ENCODE assay signal across 22 mouse cellular contexts in genomic region chr4:5071243-5071642, GRCm38 (mm10).
DNase-seq lines count a peak whose midpoint lies in the region; ATAC-seq and TF ChIP-seq lines count a peak whose summit lies in the region.
"Had no signal": no experiment of that assay in that cellular context is flagged by ENCODE, and none has a peak within 500 bp of the region (broad histone marks: within the 10 kb centered on the region; RNA-seq: fewer than 3 reads in every experiment).

No protein-coding gene starts in this region.

- H3K9ac ChIP-seq in forebrain, embryonic 15.5 days (replicated peaks), result no peak overlapping the region
- no peak overlapping the region for H3K9ac ChIP-seq in forebrain, embryonic 12.5 days
- H3K9ac ChIP-seq in hindbrain, postnatal 0 days (replicated peaks; ENCODE audit: low read length), result no peak overlapping the region
- H3K9ac ChIP-seq in hindbrain, embryonic 11.5 days (ENCODE audit: low read depth, low read length), result no peak overlapping the region
- no peak overlapping the region for H3K9ac ChIP-seq in neural tube, embryonic 15.5 days (replicated peaks)
- H3K9ac ChIP-seq: embryonic facial prominence, embryonic 12.5 days had no signal

- WGBS in forebrain, embryonic 15.5 days, result 56% methylated on average over 4 of the region's 4 CpGs
- WGBS in forebrain, embryonic 12.5 days, result 83% methylated on average over 4 of the region's 4 CpGs
- 54% methylated on average over 4 of the region's 4 CpGs for WGBS in hindbrain, postnatal 0 days
- WGBS in hindbrain, embryonic 11.5 days, result 88% methylated on average over 4 of the region's 4 CpGs
- 85% methylated on average over 4 of the region's 4 CpGs for WGBS in neural tube, embryonic 15.5 days

- H3K27ac ChIP-seq in forebrain, embryonic 15.5 days (replicated peaks), result no peak overlapping the region
- H3K27ac ChIP-seq in forebrain, embryonic 12.5 days, result no peak overlapping the region
- no peak overlapping the region for H3K27ac ChIP-seq in hindbrain, postnatal 0 days
- no peak overlapping the region for H3K27ac ChIP-seq in hindbrain, embryonic 11.5 days (ENCODE audit: low read depth, low read length)
- no peak overlapping the region for H3K27ac ChIP-seq in neural tube, embryonic 15.5 days (replicated peaks)
- H3K27ac ChIP-seq: embryonic facial prominence, embryonic 12.5 days; heart, embryonic 10.5 days had no signal

- H3K4me2 ChIP-seq in forebrain, embryonic 15.5 days (replicated peaks), result no peak overlapping the region
- no peak overlapping the region for H3K4me2 ChIP-seq in forebrain, embryonic 12.5 days
- no peak overlapping the region for H3K4me2 ChIP-seq in hindbrain, postnatal 0 days (ENCODE audit: low read depth, low read length)
- no peak overlapping the region for H3K4me2 ChIP-seq in hindbrain, embryonic 11.5 days (replicated peaks; ENCODE audit: low read depth, low read length)
- H3K4me2 ChIP-seq in neural tube, embryonic 15.5 days, result no peak overlapping the region
- H3K4me2 ChIP-seq: embryonic facial prominence, embryonic 12.5 days had no signal

- DNase-seq in cerebellum, postnatal 10 days, result peak; percentile 53 to 63
- DNase-seq in hindbrain, postnatal 0 days (ENCODE audit: low spot score), result peak; percentile 21
- no peak for DNase-seq in hindbrain, embryonic 11.5 days (ENCODE audit: low spot score)
- peak; percentile 43 for DNase-seq in brain, embryonic 14.5 days (ENCODE audit: low read depth)
- DNase-seq: adrenal gland, adult 8-10 months; B cell, adult 2 months; cerebellum, adult 2 months; cerebellum, postnatal 25 days; heart, adult 18-20 months; heart, postnatal 10 days; heart, postnatal 4 days; kidney, adult 8-10 months had no signal

- no peaks in the 10 kb centered on the region for H3K27me3 ChIP-seq in forebrain, embryonic 15.5 days
- no peaks in the 10 kb centered on the region for H3K27me3 ChIP-seq in forebrain, embryonic 12.5 days
- H3K27me3 ChIP-seq in hindbrain, postnatal 0 days (ENCODE audit: insufficient read depth, low read length), result no peaks in the 10 kb centered on the region
- H3K27me3 ChIP-seq in hindbrain, embryonic 11.5 days (ENCODE audit: control insufficient read depth, insufficient read depth, low read length), result no peaks in the 10 kb centered on the region
- H3K27me3 ChIP-seq in neural tube, embryonic 15.5 days (replicated peaks), result no peaks in the 10 kb centered on the region
- H3K27me3 ChIP-seq: embryonic facial prominence, embryonic 12.5 days had no signal

- H3K4me1 ChIP-seq in forebrain, embryonic 15.5 days, result no peaks in the 10 kb centered on the region
- H3K4me1 ChIP-seq in forebrain, embryonic 12.5 days, result no peaks in the 10 kb centered on the region
- no peaks in the 10 kb centered on the region for H3K4me1 ChIP-seq in hindbrain, postnatal 0 days (ENCODE audit: insufficient read depth, low read length)
- H3K4me1 ChIP-seq in hindbrain, embryonic 11.5 days (replicated peaks; ENCODE audit: control insufficient read depth, insufficient read depth, low read length), result no peaks in the 10 kb centered on the region
- no peaks in the 10 kb centered on the region for H3K4me1 ChIP-seq in neural tube, embryonic 15.5 days
- H3K4me1 ChIP-seq: embryonic facial prominence, embryonic 12.5 days; heart, embryonic 10.5 days had no signal

- no peak for TF ChIP-seq CTCF in hindbrain, postnatal 0 days (IDR thresholded peaks at IDR 0.05; ENCODE audit: low read depth)
- no peak for TF ChIP-seq CTCF in brain, embryonic 14.5 days (IDR thresholded peaks at IDR 0.05; ENCODE audit: borderline replicate concordance, extremely low read depth, insufficient read depth, insufficient read length)

- no peak overlapping the region for H3K4me3 ChIP-seq in forebrain, embryonic 15.5 days
- H3K4me3 ChIP-seq in forebrain, embryonic 12.5 days (replicated peaks), result no peak overlapping the region
- no peak overlapping the region for H3K4me3 ChIP-seq in hindbrain, postnatal 0 days (ENCODE audit: low read length)
- no peak overlapping the region for H3K4me3 ChIP-seq in hindbrain, embryonic 11.5 days (ENCODE audit: low read depth, low read length)
- no peak overlapping the region for H3K4me3 ChIP-seq in neural tube, embryonic 15.5 days (replicated peaks)
- H3K4me3 ChIP-seq: embryonic facial prominence, embryonic 12.5 days; heart, embryonic 10.5 days had no signal

- ATAC-seq in cerebellum, adult (ENCODE audit: insufficient number of reproducible peaks, low FRiP score, low TSS enrichment), result no peak
- peak; percentile 41 for ATAC-seq in forebrain, embryonic 15.5 days (replicated peaks)
- no peak for ATAC-seq in forebrain, embryonic 12.5 days (ENCODE audit: low FRiP score)
- ATAC-seq in hindbrain, postnatal 0 days, result peak; percentile 58; the same call in 1 of the 2 replicates
- ATAC-seq in hindbrain, embryonic 11.5 days (ENCODE audit: low FRiP score), result no peak
- no peak for ATAC-seq in neural tube, embryonic 15.5 days (ENCODE audit: low FRiP score)
- ATAC-seq: CD4-positive, CD25-positive, alpha-beta regulatory T cell, adult 4 months; inflammation-experienced regulatory T-cells, adult 6 months; intestine, postnatal 0 days had no signal

- no peaks in the 10 kb centered on the region for H3K36me3 ChIP-seq in forebrain, embryonic 15.5 days
- no peaks in the 10 kb centered on the region for H3K36me3 ChIP-seq in forebrain, embryonic 12.5 days (replicated peaks)
- no peaks in the 10 kb centered on the region for H3K36me3 ChIP-seq in hindbrain, postnatal 0 days (ENCODE audit: insufficient read depth, low read length)
- no peaks in the 10 kb centered on the region for H3K36me3 ChIP-seq in hindbrain, embryonic 11.5 days (ENCODE audit: control insufficient read depth, insufficient read depth, low read length)
- no peaks in the 10 kb centered on the region for H3K36me3 ChIP-seq in neural tube, embryonic 15.5 days
- H3K36me3 ChIP-seq: embryonic facial prominence, embryonic 12.5 days; G1E; heart, embryonic 10.5 days had no signal

- no peaks in the 10 kb centered on the region for H3K9me3 ChIP-seq in forebrain, embryonic 15.5 days
- H3K9me3 ChIP-seq in forebrain, embryonic 12.5 days, result no peaks in the 10 kb centered on the region
- no peaks in the 10 kb centered on the region for H3K9me3 ChIP-seq in hindbrain, postnatal 0 days (ENCODE audit: low read length)
- no peaks in the 10 kb centered on the region for H3K9me3 ChIP-seq in hindbrain, embryonic 11.5 days (ENCODE audit: control insufficient read depth, low read length)
- H3K9me3 ChIP-seq in neural tube, embryonic 15.5 days (replicated peaks), result no peaks in the 10 kb centered on the region
- H3K9me3 ChIP-seq: embryonic facial prominence, embryonic 12.5 days; G1E; heart, embryonic 10.5 days had no signal

- no peak for TF ChIP-seq POLR2A in brain, embryonic 14.5 days (IDR thresholded peaks at IDR 0.05; ENCODE audit: borderline replicate concordance, extremely low read depth, insufficient read depth, insufficient read length, poor library complexity, severe bottlenecking)

Comparison
In these comparisons a context has a peak if more than half of its experiments do, and no peak if none do; other contexts are left out.
1. ATAC-seq: peak in forebrain, embryonic 15.5 days (single experiment) and hindbrain, postnatal 0 days (single experiment); none in cerebellum, adult (single experiment), forebrain, embryonic 12.5 days (single experiment), hindbrain, embryonic 11.5 days (single experiment) and neural tube, embryonic 15.5 days (single experiment).